Mouse (Mus musculus) neutrophil, adult 83 days (primary cell): ENCODE data around the gene Gm4985. TPM values are rescaled to one million over a fixed set of nuclear protein-coding genes. Genes with fewer than 3 reads are reported as not detected.

Source experiments
- total RNA-seq, 2 experiments: library from RNA; stranded (reverse); gene quantifications; one replicate each; pipeline ENCODE4 v1.2.4; 2023

Gm4985 gene
- total RNA-seq: not detected

DNA sequence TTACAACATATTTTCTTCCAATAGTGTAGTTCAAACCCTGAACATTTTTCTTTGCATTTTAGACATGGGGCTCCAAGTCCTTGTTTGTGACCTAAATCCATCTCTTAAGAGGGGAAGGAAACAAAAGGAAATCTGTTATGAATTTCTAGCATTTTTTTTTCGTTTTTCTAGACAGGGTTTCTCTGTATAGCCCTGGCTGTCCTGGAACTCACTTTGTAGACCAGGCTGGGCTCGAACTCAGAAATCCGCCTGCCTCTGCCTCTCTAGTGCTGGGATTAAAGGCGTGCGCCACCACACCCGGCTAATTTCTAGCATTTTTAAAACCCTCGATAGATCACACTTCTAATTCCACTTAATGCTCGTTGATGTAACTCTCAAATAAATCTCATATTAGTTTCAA, at the start of gene Gm4985:
Gene Gm4985 (minus strand): TSS at position 101 of the 400 bp plus-strand sequence.

Other genes with a start within 250 kb of the Gm4985 start
- gene Gm4907, start 76.4 kb downstream of the Gm4985 start, total RNA-seq: not detected